Mouse (Mus musculus): ENCODE data around the gene Ankrd16. TPM values are rescaled to one million over a fixed set of nuclear protein-coding genes. Genes with fewer than 3 reads are reported as not detected.

The Ankrd16 gene
- polyA plus RNA-seq, 1 experiment from 2014 or later, result 39.8 TPM

GRCm38 (mm10) chr2:11772401-11772800, 5.3 kb upstream of the Ankrd16 start:
- WGBS, result 85% methylated on average over 4 of the region's 4 CpGs
- H3K9ac ChIP-seq (replicated peaks), result no peak overlapping the region
- no peak overlapping the region for H3K27ac ChIP-seq (replicated peaks)
- H3K4me1 ChIP-seq, result peaks cover 35% of the 10 kb centered on the region
- H3K4me2 ChIP-seq, result no peak overlapping the region
- H3K36me3 ChIP-seq, result peaks cover 16% of the 10 kb centered on the region
- H3K27me3 ChIP-seq (replicated peaks), result no peaks in the 10 kb centered on the region
- ATAC-seq (ENCODE audit: low FRiP score), result no peak
- H3K4me3 ChIP-seq (replicated peaks), result no peak overlapping the region
- no peaks in the 10 kb centered on the region for H3K9me3 ChIP-seq (replicated peaks)

DNA sequence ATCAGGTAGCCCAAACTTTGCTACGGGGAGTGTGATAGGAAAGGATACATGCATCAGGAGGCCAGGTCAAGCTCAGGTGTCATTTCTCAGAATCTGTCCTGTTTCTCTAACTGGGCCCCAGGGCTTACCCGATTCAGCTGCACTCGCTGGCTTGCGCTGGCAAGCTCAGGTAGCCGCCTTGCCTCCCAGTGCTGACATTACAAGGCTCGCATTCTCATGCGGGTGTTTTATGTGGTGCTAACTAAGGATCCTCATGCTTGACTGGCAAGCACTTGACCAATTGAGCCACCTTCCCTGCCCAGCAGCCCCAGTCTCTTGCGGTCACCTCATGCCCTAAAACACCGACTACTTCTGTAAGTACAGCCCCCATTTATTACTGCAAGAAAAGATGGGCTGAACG, 3.2 kb upstream of the Ankrd16 start:
- no peak overlapping the region for H3K4me2 ChIP-seq
- no peak overlapping the region for H3K4me3 ChIP-seq (replicated peaks)
- H3K9ac ChIP-seq (replicated peaks), result no peak overlapping the region
- no peaks in the 10 kb centered on the region for H3K9me3 ChIP-seq (replicated peaks)
- no peak overlapping the region for H3K27ac ChIP-seq (replicated peaks)
- H3K27me3 ChIP-seq (replicated peaks), result no peaks in the 10 kb centered on the region
- ATAC-seq (ENCODE audit: low FRiP score), result no peak
- WGBS, result 87% methylated on average over 10 of the region's 10 CpGs
- peaks cover 41% of the 10 kb centered on the region for H3K4me1 ChIP-seq
- peaks cover 4% of the 10 kb centered on the region; the same call in 1 of the 2 replicates for H3K36me3 ChIP-seq

DNA sequence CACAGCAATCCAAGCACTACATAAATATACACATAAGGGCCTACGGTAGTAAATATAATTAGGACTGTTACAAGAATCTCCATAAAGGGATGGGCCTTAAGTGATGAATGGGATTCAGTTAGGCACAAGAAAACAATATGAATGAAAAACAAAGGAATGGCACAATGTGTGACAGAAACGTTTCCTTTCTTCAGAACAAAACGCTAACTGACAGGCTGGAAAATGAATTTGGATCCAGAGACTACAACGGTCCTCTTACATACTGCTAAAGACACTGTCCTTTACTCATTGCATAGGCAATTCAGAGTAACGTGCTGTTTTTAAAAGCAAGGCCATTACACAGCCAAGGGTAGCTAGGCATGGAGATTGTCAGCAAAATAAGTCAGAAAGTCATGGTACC, 2.6 kb upstream of the Ankrd16 start:
- Histone ChIP-seq H3K9ac (replicated peaks) (no peak overlapping the region), H3K4me3 (replicated peaks) (no peak overlapping the region), H3K4me1 (peaks cover 48% of the 10 kb centered on the region), H3K4me2 (no peak overlapping the region), H3K36me3 (no peaks in the 10 kb centered on the region), H3K27ac (replicated peaks) (no peak overlapping the region), H3K27me3 (replicated peaks) (no peaks in the 10 kb centered on the region), H3K9me3 (replicated peaks) (no peaks in the 10 kb centered on the region)
- no peak for ATAC-seq (ENCODE audit: low FRiP score)
- 72% methylated on average over 5 of the region's 5 CpGs for WGBS

GRCm38 (mm10) chr2:11776415-11776814, 1.3 kb upstream of the Ankrd16 start:
- Histone ChIP-seq H3K27ac (replicated peaks) (peak overlapping the region; percentile 93; the same call in 1 of the 2 replicates), H3K4me1 (peaks cover 57% of the 10 kb centered on the region), H3K27me3 (replicated peaks) (no peaks in the 10 kb centered on the region), H3K4me3 (replicated peaks) (peak overlapping the region; percentile 86), H3K36me3 (peaks cover 12% of the 10 kb centered on the region), H3K9ac (replicated peaks) (peak overlapping the region; percentile 91), H3K9me3 (replicated peaks) (no peaks in the 10 kb centered on the region), H3K4me2 (peak overlapping the region; percentile 77)
- 57% methylated on average over 8 of the region's 8 CpGs for WGBS
- ATAC-seq (ENCODE audit: low FRiP score), result no peak

GRCm38 (mm10) chr2:11778087-11778823, 579 bp downstream of the Ankrd16 start:
- H3K27me3 ChIP-seq (replicated peaks), result no peaks in the 10 kb centered on the region
- peaks cover 54% of the 10 kb centered on the region for H3K4me1 ChIP-seq
- peak overlapping the region; percentile 86 for H3K4me3 ChIP-seq (replicated peaks)
- under 1% methylated on average over 43 of the region's 43 CpGs for WGBS
- peak; percentile 93 for ATAC-seq (ENCODE audit: low FRiP score)
- no peaks in the 10 kb centered on the region for H3K9me3 ChIP-seq (replicated peaks)
- peaks cover 30% of the 10 kb centered on the region for H3K36me3 ChIP-seq
- H3K27ac ChIP-seq (replicated peaks), result peak overlapping the region; percentile 98
- peak overlapping the region; percentile 94 for H3K9ac ChIP-seq (replicated peaks)
- peak overlapping the region; percentile 72 for H3K4me2 ChIP-seq

DNA sequence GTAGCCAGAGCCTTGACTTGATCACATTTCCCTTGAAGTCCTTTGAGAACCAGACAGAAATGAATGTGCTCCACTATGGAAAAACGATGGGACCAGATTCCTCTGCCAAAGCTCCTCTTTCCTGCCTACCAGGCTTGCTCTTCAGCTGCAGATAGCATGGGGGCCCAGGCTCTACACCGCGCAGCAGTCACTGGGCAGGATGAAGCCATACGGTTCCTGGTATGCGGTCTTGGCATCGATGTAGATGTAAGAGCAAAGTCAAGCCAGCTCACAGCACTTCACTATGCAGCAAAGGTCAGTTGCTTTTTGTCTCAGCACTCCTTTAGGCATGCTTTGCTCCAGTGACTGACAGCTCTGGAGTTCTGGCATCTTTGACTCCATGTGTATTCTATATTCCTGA, 6.5 kb downstream of the Ankrd16 start:
- 96% methylated on average over 6 of the region's 6 CpGs for WGBS
- peaks cover 18% of the 10 kb centered on the region for H3K4me1 ChIP-seq
- no peak overlapping the region for H3K27ac ChIP-seq (replicated peaks)
- no peak overlapping the region for H3K9ac ChIP-seq (replicated peaks)
- no peak for ATAC-seq (ENCODE audit: low FRiP score)
- H3K4me2 ChIP-seq, result no peak overlapping the region
- peaks cover 80% of the 10 kb centered on the region for H3K36me3 ChIP-seq
- no peak overlapping the region for H3K4me3 ChIP-seq (replicated peaks)
- no peaks in the 10 kb centered on the region for H3K27me3 ChIP-seq (replicated peaks)
- H3K9me3 ChIP-seq (replicated peaks), result no peaks in the 10 kb centered on the region

GRCm38 (mm10) chr2:11794668-11795067, 17.0 kb downstream of the Ankrd16 start:
- Histone ChIP-seq H3K27me3 (replicated peaks) (no peaks in the 10 kb centered on the region), H3K4me1 (no peaks in the 10 kb centered on the region), H3K9me3 (replicated peaks) (0 out of 2 replicates have a peak, but pooled peaks cover 3% of the 10 kb centered on the region), H3K27ac (replicated peaks) (no peak overlapping the region), H3K4me3 (replicated peaks) (no peak overlapping the region), H3K9ac (replicated peaks) (no peak overlapping the region), H3K4me2 (no peak overlapping the region), H3K36me3 (peaks cover 44% of the 10 kb centered on the region)
- 77% methylated on average over 4 of the region's 4 CpGs for WGBS
- ATAC-seq (ENCODE audit: low FRiP score), result no peak

GRCm38 (mm10) chr2:11797930-11798364, 20.3 kb downstream of the Ankrd16 start:
- Histone ChIP-seq H3K27ac (replicated peaks) (no peak overlapping the region), H3K9me3 (replicated peaks) (no peaks in the 10 kb centered on the region), H3K36me3 (peaks cover 17% of the 10 kb centered on the region), H3K4me2 (no peak overlapping the region), H3K4me1 (no peaks in the 10 kb centered on the region), H3K9ac (replicated peaks) (no peak overlapping the region), H3K4me3 (replicated peaks) (no peak overlapping the region), H3K27me3 (replicated peaks) (no peaks in the 10 kb centered on the region)
- WGBS, result 85% methylated on average over 5 of the region's 5 CpGs
- no peak for ATAC-seq (ENCODE audit: low FRiP score)

- Histone ChIP-seq H3K36me3 (peaks cover 4% of the 10 kb centered on the region; the same call in 1 of the 2 replicates), H3K9me3 (replicated peaks) (no peaks in the 10 kb centered on the region), H3K4me1 (no peaks in the 10 kb centered on the region), H3K4me3 (replicated peaks) (no peak overlapping the region), H3K27ac (replicated peaks) (no peak overlapping the region), H3K27me3 (replicated peaks) (no peaks in the 10 kb centered on the region), H3K4me2 (no peak overlapping the region), H3K9ac (replicated peaks) (no peak overlapping the region)
- no peak for ATAC-seq (ENCODE audit: low FRiP score)
- WGBS, result 82% methylated on average over 2 of the region's 2 CpGs
Measured at GRCm38 (mm10) chr2:11801299-11801930, 23.7 kb downstream of the Ankrd16 start.

Other genes starting within 250 kb of the Ankrd16 start
- 26.5 and 29.8 TPM in 2 replicates for gene Pfkfb3, start 223.8 kb upstream of the Ankrd16 start, polyA plus RNA-seq (2015; fragmentation: Nextera tagmentation; extraction: Ambion mirVana)
- gene Rbm17, start 173.7 kb upstream of the Ankrd16 start, polyA plus RNA-seq (2015; fragmentation: Nextera tagmentation; extraction: Ambion mirVana), result 127 and 138 TPM in 2 replicates
- gene Gm17490, start 151.6 kb upstream of the Ankrd16 start, polyA plus RNA-seq (2015; fragmentation: Nextera tagmentation; extraction: Ambion mirVana), result not detected in 2 replicates
- 26.4 TPM in 1 of 2 replicates, not detected in the other for gene Il2ra, start 135.1 kb upstream of the Ankrd16 start, polyA plus RNA-seq (2015; fragmentation: Nextera tagmentation; extraction: Ambion mirVana)
- gene Il15ra, start 72.6 kb upstream of the Ankrd16 start, polyA plus RNA-seq (2015; fragmentation: Nextera tagmentation; extraction: Ambion mirVana), result 1.6 and 8.1 TPM in 2 replicates
- 119 TPM in 2 replicates for gene Fbh1, start 294 bp upstream of the Ankrd16 start, polyA plus RNA-seq (2015; fragmentation: Nextera tagmentation; extraction: Ambion mirVana)

All from neural tube, embryonic 15.5 days (tissue).